10 mouse cellular contexts compared by ENCODE assay signal in the genomic region with DNA sequence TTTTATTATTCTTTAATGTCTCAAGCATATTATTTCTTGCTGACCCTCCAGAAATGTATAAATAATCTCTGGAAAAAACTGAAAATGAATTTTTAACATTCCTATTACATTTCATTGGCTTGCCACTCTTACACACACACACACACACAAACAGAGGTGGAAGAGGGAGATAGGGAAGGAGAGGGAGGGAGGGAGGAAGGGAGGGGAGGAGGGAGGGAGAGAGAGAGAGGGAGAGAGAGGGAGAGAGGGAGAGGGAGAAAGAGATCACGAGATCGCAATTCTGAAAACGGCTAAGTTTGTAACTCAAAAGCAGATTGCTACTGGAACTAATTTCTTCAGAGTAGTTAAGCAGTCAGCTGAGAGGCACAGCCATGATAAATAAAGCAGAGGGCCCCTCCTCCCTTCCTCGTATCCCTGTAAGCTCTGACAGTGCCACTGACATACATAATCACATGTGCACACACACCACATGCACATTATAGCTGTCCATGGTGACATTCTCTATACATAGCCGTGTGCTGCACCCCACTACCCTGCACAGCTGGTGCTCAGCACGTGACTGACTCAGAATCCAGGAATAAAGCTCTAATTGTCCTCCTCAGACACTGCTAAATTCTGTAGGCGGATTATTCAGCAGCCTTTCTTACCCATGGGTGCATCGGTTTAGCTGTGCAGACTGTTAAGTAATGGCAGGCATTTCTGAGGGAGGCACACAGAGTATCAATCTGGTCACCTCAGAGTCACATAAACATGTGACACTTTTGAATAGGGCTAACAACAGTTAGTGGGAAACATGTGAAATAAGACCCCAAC.
A peak's percentile ranks its signal among the peaks of the same experiment; 100 is the strongest.
DNase-seq lines count a peak whose midpoint lies in the region; ATAC-seq and TF ChIP-seq lines count a peak whose summit lies in the region.
"Had no signal": no experiment of that assay in that cellular context is flagged by ENCODE, and none has a peak within 500 bp of the region (broad histone marks: within the 10 kb centered on the region; RNA-seq: fewer than 3 reads in every experiment).

No protein-coding gene starts in this region.

- WGBS in limb, embryonic 11.5 days: 55% methylated on average over 8 of the region's 8 CpGs
- WGBS in limb, embryonic 10.5 days: 56% methylated on average over 8 of the region's 8 CpGs
- WGBS in hindbrain, postnatal 0 days: 32% methylated on average over 8 of the region's 8 CpGs
- 31% methylated on average over 8 of the region's 8 CpGs for WGBS in midbrain, embryonic 11.5 days
- WGBS in kidney, embryonic 14.5 days: 59% methylated on average over 8 of the region's 8 CpGs

- peak overlapping the region; percentile 36; the same call in 1 of the 2 replicates for H3K27ac ChIP-seq in limb, embryonic 11.5 days (replicated peaks; ENCODE audit: low read depth, low read length)
- no peak overlapping the region for H3K27ac ChIP-seq in limb, embryonic 10.5 days
- peak overlapping the region; percentile 36; the same call in 1 of the 2 replicates for H3K27ac ChIP-seq in hindbrain, postnatal 0 days
- H3K27ac ChIP-seq in midbrain, embryonic 11.5 days (ENCODE audit: low read depth, low read length): peak overlapping the region; percentile 37
- H3K27ac ChIP-seq in kidney, embryonic 14.5 days (ENCODE audit: low read depth, low read length): no peak overlapping the region
- H3K27ac ChIP-seq: liver, embryonic 14.5 days had no signal

- no peak overlapping the region for H3K9ac ChIP-seq in limb, embryonic 11.5 days (ENCODE audit: low read length)
- H3K9ac ChIP-seq in hindbrain, postnatal 0 days (replicated peaks; ENCODE audit: low read length): no peak overlapping the region
- H3K9ac ChIP-seq in midbrain, embryonic 11.5 days (ENCODE audit: low read length): no peak overlapping the region
- H3K9ac ChIP-seq in kidney, embryonic 14.5 days (ENCODE audit: low read depth, low read length): no peak overlapping the region
- H3K9ac ChIP-seq: liver, embryonic 14.5 days had no signal

- H3K4me1 ChIP-seq in limb, embryonic 11.5 days (ENCODE audit: control insufficient read depth, insufficient read depth, low read length): 0 out of 2 replicates have a peak, but pooled peaks cover 4% of the 10 kb centered on the region
- peaks cover 7% of the 10 kb centered on the region; the same call in 1 of the 2 replicates for H3K4me1 ChIP-seq in limb, embryonic 10.5 days
- no peaks in the 10 kb centered on the region for H3K4me1 ChIP-seq in hindbrain, postnatal 0 days (ENCODE audit: insufficient read depth, low read length)
- no peaks in the 10 kb centered on the region; the same call in 1 of the 2 replicates for H3K4me1 ChIP-seq in midbrain, embryonic 11.5 days (ENCODE audit: control insufficient read depth, insufficient read depth, low read length)
- no peaks in the 10 kb centered on the region for H3K4me1 ChIP-seq in kidney, embryonic 14.5 days (ENCODE audit: control insufficient read depth, insufficient read depth, low read length)

- no peak overlapping the region for H3K4me2 ChIP-seq in limb, embryonic 11.5 days (ENCODE audit: low read depth, severe bottlenecking)
- no peak overlapping the region for H3K4me2 ChIP-seq in hindbrain, postnatal 0 days (ENCODE audit: low read depth, low read length)
- peak overlapping the region; percentile 19; the same call in 1 of the 2 replicates for H3K4me2 ChIP-seq in midbrain, embryonic 11.5 days
- no peak overlapping the region for H3K4me2 ChIP-seq in kidney, embryonic 14.5 days (replicated peaks; ENCODE audit: low read depth, low read length)

- no peak overlapping the region for H3K4me3 ChIP-seq in limb, embryonic 11.5 days (ENCODE audit: low read depth, low read length)
- no peak overlapping the region for H3K4me3 ChIP-seq in limb, embryonic 10.5 days
- no peak overlapping the region for H3K4me3 ChIP-seq in hindbrain, postnatal 0 days (ENCODE audit: low read length)
- no peak overlapping the region for H3K4me3 ChIP-seq in midbrain, embryonic 11.5 days (ENCODE audit: low read depth, low read length)
- no peak overlapping the region for H3K4me3 ChIP-seq in kidney, embryonic 14.5 days (ENCODE audit: low read length)

- H3K27me3 ChIP-seq in limb, embryonic 11.5 days (ENCODE audit: control insufficient read depth, insufficient read depth, low read length): peaks cover 14% of the 10 kb centered on the region
- H3K27me3 ChIP-seq in limb, embryonic 10.5 days (ENCODE audit: low read depth, poor library complexity, severe bottlenecking): peaks cover 98% of the 10 kb centered on the region
- H3K27me3 ChIP-seq in hindbrain, postnatal 0 days (ENCODE audit: insufficient read depth, low read length): no peaks in the 10 kb centered on the region
- peaks cover 32% of the 10 kb centered on the region for H3K27me3 ChIP-seq in midbrain, embryonic 11.5 days (ENCODE audit: control insufficient read depth, insufficient read depth, low read length)
- no peaks in the 10 kb centered on the region; the same call in 1 of the 2 replicates for H3K27me3 ChIP-seq in kidney, embryonic 14.5 days (ENCODE audit: control insufficient read depth, insufficient read depth, low read length)

- no peaks in the 10 kb centered on the region for H3K36me3 ChIP-seq in limb, embryonic 11.5 days (ENCODE audit: control insufficient read depth, insufficient read depth, low read length)
- H3K36me3 ChIP-seq in limb, embryonic 10.5 days: no peaks in the 10 kb centered on the region
- H3K36me3 ChIP-seq in hindbrain, postnatal 0 days (ENCODE audit: insufficient read depth, low read length): no peaks in the 10 kb centered on the region
- no peaks in the 10 kb centered on the region for H3K36me3 ChIP-seq in midbrain, embryonic 11.5 days (ENCODE audit: control insufficient read depth, insufficient read depth, low read length)
- no peaks in the 10 kb centered on the region; the same call in 1 of the 2 replicates for H3K36me3 ChIP-seq in kidney, embryonic 14.5 days (ENCODE audit: control insufficient read depth, insufficient read depth, low read length)

- no peaks in the 10 kb centered on the region for H3K9me3 ChIP-seq in limb, embryonic 11.5 days (ENCODE audit: control insufficient read depth, low read length)
- no peaks in the 10 kb centered on the region for H3K9me3 ChIP-seq in limb, embryonic 10.5 days (replicated peaks)
- H3K9me3 ChIP-seq in hindbrain, postnatal 0 days (ENCODE audit: low read length): no peaks in the 10 kb centered on the region
- H3K9me3 ChIP-seq in midbrain, embryonic 11.5 days (ENCODE audit: control insufficient read depth, low read length): no peaks in the 10 kb centered on the region
- H3K9me3 ChIP-seq in kidney, embryonic 14.5 days (ENCODE audit: control insufficient read depth, low read length): no peaks in the 10 kb centered on the region

- ATAC-seq in limb, embryonic 11.5 days (ENCODE audit: insufficient number of reproducible peaks, low FRiP score, low TSS enrichment, low read depth): peak; percentile 75
- ATAC-seq in hindbrain, postnatal 0 days: peak; percentile 90
- peak; percentile 97 for ATAC-seq in midbrain, embryonic 11.5 days (ENCODE audit: low FRiP score)
- no peak for ATAC-seq in kidney, embryonic 14.5 days (ENCODE audit: low FRiP score, low TSS enrichment)

- no peak for DNase-seq in limb, embryonic 11.5 days (ENCODE audit: low spot score)
- DNase-seq in limb, embryonic 10.5 days (ENCODE audit: low spot score): no peak
- DNase-seq in hindbrain, postnatal 0 days (ENCODE audit: low spot score): peak; percentile 5
- peak; percentile 90 for DNase-seq in midbrain, embryonic 11.5 days (ENCODE audit: low spot score, missing footprints)
- DNase-seq in telencephalon, adult 2 months (ENCODE audit: low read depth, low spot score): peak; percentile 67
- no peak for DNase-seq in kidney, adult 8-10 months
- DNase-seq in spleen, postnatal 14 days (ENCODE audit: low spot score in 2 of 2): no peak
- DNase-seq: heart, postnatal 4 days had no signal

- TF ChIP-seq CTCF in hindbrain, postnatal 0 days (IDR thresholded peaks at IDR 0.05; ENCODE audit: low read depth): no peak

Comparison
In these comparisons a context has a peak if more than half of its experiments do, and no peak if none do; other contexts are left out.
1. H3K27ac ChIP-seq: peak in limb, embryonic 11.5 days (single experiment), hindbrain, postnatal 0 days (single experiment) and midbrain, embryonic 11.5 days (single experiment); none in limb, embryonic 10.5 days (single experiment) and kidney, embryonic 14.5 days (single experiment).
2. DNase-seq: peak in hindbrain, postnatal 0 days (single experiment), midbrain, embryonic 11.5 days (single experiment) and telencephalon, adult 2 months (single experiment); none in limb, embryonic 11.5 days (single experiment), limb, embryonic 10.5 days (single experiment), kidney, adult 8-10 months (0 of 2) and spleen, postnatal 14 days (0 of 2).